In genomic region chr13:51754559-51755126, GRCm38 (mm10) we compare ENCODE assay signal across 12 mouse cellular contexts. TPM values are rescaled to one million over a fixed set of nuclear protein-coding genes. Genes with fewer than 3 reads are reported as not detected.
A peak's percentile ranks its signal among the peaks of the same experiment; 100 is the strongest.
DNase-seq lines count a peak whose midpoint lies in the region; ATAC-seq lines count a peak whose summit lies in the region.
"Had no signal": no experiment of that assay in that cellular context is flagged by ENCODE, and none has a peak within 500 bp of the region (broad histone marks: within the 10 kb centered on the region; RNA-seq: fewer than 3 reads in every experiment).

No protein-coding gene starts in this region.

- no peak overlapping the region for H3K9ac ChIP-seq in heart, embryonic 15.5 days
- no peak overlapping the region for H3K9ac ChIP-seq in midbrain, embryonic 14.5 days (replicated peaks; ENCODE audit: low read length)
- H3K9ac ChIP-seq: lung, embryonic 14.5 days had no signal

- no peak overlapping the region for H3K4me2 ChIP-seq in heart, embryonic 15.5 days
- H3K4me2 ChIP-seq in midbrain, embryonic 14.5 days (ENCODE audit: low read length): no peak overlapping the region
- H3K4me2 ChIP-seq: lung, embryonic 14.5 days had no signal

- no peaks in the 10 kb centered on the region for H3K27me3 ChIP-seq in heart, embryonic 15.5 days
- H3K27me3 ChIP-seq in midbrain, embryonic 10.5 days (ENCODE audit: low read depth, poor library complexity, severe bottlenecking): no peaks in the 10 kb centered on the region
- H3K27me3 ChIP-seq in midbrain, embryonic 14.5 days (ENCODE audit: control insufficient read depth, insufficient read depth, low read length): no peaks in the 10 kb centered on the region

- no peak for DNase-seq in heart, adult 18-20 months
- no peak for DNase-seq in midbrain, embryonic 10.5 days (ENCODE audit: low spot score)
- no peak for DNase-seq in midbrain, embryonic 14.5 days
- peak; percentile 59 for DNase-seq in R1 (ENCODE audit: low read depth, low spot score)
- peak; percentile 41 for DNase-seq in naive thymus-derived CD4-positive, alpha-beta T cell, adult 2 months (ENCODE audit: low read depth)
- DNase-seq in frontal cortex, postnatal 14 days (ENCODE audit: low spot score in 2 of 2): no peak
- no peak for DNase-seq in right cerebral cortex, postnatal 14 days
- DNase-seq: cerebellum, postnatal 14 days; heart, postnatal 10 days; lung, embryonic 14.5 days; right cerebral cortex, postnatal 25 days had no signal

- H3K4me1 ChIP-seq in heart, embryonic 15.5 days (replicated peaks): peaks cover 87% of the 10 kb centered on the region
- peaks cover 53% of the 10 kb centered on the region for H3K4me1 ChIP-seq in midbrain, embryonic 10.5 days
- peaks cover 16% of the 10 kb centered on the region for H3K4me1 ChIP-seq in midbrain, embryonic 14.5 days (ENCODE audit: control insufficient read depth, insufficient read depth, low read length)

- H3K9me3 ChIP-seq in heart, embryonic 15.5 days (replicated peaks): no peaks in the 10 kb centered on the region
- H3K9me3 ChIP-seq in midbrain, embryonic 10.5 days (replicated peaks): no peaks in the 10 kb centered on the region
- no peaks in the 10 kb centered on the region for H3K9me3 ChIP-seq in midbrain, embryonic 14.5 days (ENCODE audit: control insufficient read depth, low read length)

- 78% methylated on average over 13 of the region's 13 CpGs for WGBS in heart, embryonic 15.5 days
- 70% methylated on average over 13 of the region's 13 CpGs for WGBS in midbrain, embryonic 10.5 days
- 79% methylated on average over 13 of the region's 13 CpGs for WGBS in midbrain, embryonic 14.5 days

- ATAC-seq in heart, embryonic 15.5 days (replicated peaks; ENCODE audit: insufficient number of reproducible peaks, insufficient read depth, low FRiP score, low read depth): no peak
- ATAC-seq in midbrain, embryonic 14.5 days (ENCODE audit: low FRiP score, low TSS enrichment): no peak

- H3K27ac ChIP-seq in heart, embryonic 15.5 days: 0 out of 2 replicates have a peak overlapping the region, but pooled peaks have one; percentile 21
- H3K27ac ChIP-seq in midbrain, embryonic 10.5 days (replicated peaks): peak overlapping the region; percentile 73
- no peak overlapping the region for H3K27ac ChIP-seq in midbrain, embryonic 14.5 days (replicated peaks; ENCODE audit: low read depth, low read length)

- H3K36me3 ChIP-seq in heart, embryonic 15.5 days: no peaks in the 10 kb centered on the region
- H3K36me3 ChIP-seq in midbrain, embryonic 10.5 days: no peaks in the 10 kb centered on the region
- H3K36me3 ChIP-seq in midbrain, embryonic 14.5 days (ENCODE audit: control insufficient read depth, insufficient read depth, low read length): no peaks in the 10 kb centered on the region

- no peak overlapping the region for H3K4me3 ChIP-seq in heart, embryonic 15.5 days
- no peak overlapping the region for H3K4me3 ChIP-seq in midbrain, embryonic 10.5 days
- H3K4me3 ChIP-seq in midbrain, embryonic 14.5 days (replicated peaks; ENCODE audit: low read depth, low read length): no peak overlapping the region

RNA-seq across cellular contexts. Expression of gene Sema4d, which starts 38.9 kb away (rescaled TPM):
- polyA plus RNA-seq in heart, embryonic 15.5 days (2015; fragmentation: Nextera tagmentation; extraction: Ambion mirVana): 14.7 and 19.8 TPM in 2 replicates
- 10 to 100 TPM; 57.5 to 67.5 TPM for total RNA-seq in heart, adult 18-20 months (2021)
- 5.6 and 5.9 TPM in 2 replicates for polyA plus RNA-seq in midbrain, embryonic 10.5 days (2016; fragmentation: Nextera tagmentation; extraction: Ambion mirVana)
- polyA plus RNA-seq in midbrain, embryonic 14.5 days (2014; fragmentation: Nextera tagmentation; extraction: Ambion mirVana): 11.5 and 13.3 TPM in 2 replicates

Comparison
In these comparisons a context has a peak if more than half of its experiments do, and no peak if none do; other contexts are left out.
1. DNase-seq: peak in R1 (single experiment) and naive thymus-derived CD4-positive, alpha-beta T cell, adult 2 months (single experiment); none in heart, adult 18-20 months (0 of 2), midbrain, embryonic 10.5 days (single experiment), midbrain, embryonic 14.5 days (single experiment), frontal cortex, postnatal 14 days (0 of 2) and right cerebral cortex, postnatal 14 days (single experiment).